Mouse (Mus musculus) liver, adult (tissue): ENCODE measurements around the gene Nol10.

Experiments
- GATA4 ChIP-seq: IDR thresholded peaks from 2 replicates; pipeline ENCODE4 v1.6.1; 2014; ENCODE audit warnings: mild to moderate bottlenecking, low read length; ENCODE audit not compliant: insufficient replicate concordance

Nol10 gene

GRCm38 (mm10) chr12:17347327-17348047 lies 771 bp upstream of the Nol10 start:
- TF ChIP-seq GATA4 = no peak

GRCm38 (mm10) chr12:17350106-17350505 lies 1.8 kb downstream of the Nol10 start:
- TF ChIP-seq GATA4 = no peak

GRCm38 (mm10) chr12:17356853-17357252 lies 8.6 kb downstream of the Nol10 start:
- TF ChIP-seq GATA4 = no peak

- TF ChIP-seq GATA4 = no peak
Observed at GRCm38 (mm10) chr12:17357795-17358194, 9.5 kb downstream of the Nol10 start.

GRCm38 (mm10) chr12:17358981-17359380 lies 10.7 kb downstream of the Nol10 start:
- TF ChIP-seq GATA4 = no peak

- TF ChIP-seq GATA4 = no peak
Observed at GRCm38 (mm10) chr12:17360104-17360503, 11.8 kb downstream of the Nol10 start.

GRCm38 (mm10) chr12:17360650-17361049 lies 12.4 kb downstream of the Nol10 start:
- no peak for TF ChIP-seq GATA4

- TF ChIP-seq GATA4 = no peak
Observed at GRCm38 (mm10) chr12:17362316-17362715, 14.1 kb downstream of the Nol10 start.

GRCm38 (mm10) chr12:17366981-17367380 lies 18.7 kb downstream of the Nol10 start:
- no peak for TF ChIP-seq GATA4

- no peak for TF ChIP-seq GATA4
Observed at GRCm38 (mm10) chr12:17369111-17369510, 20.9 kb downstream of the Nol10 start.

GRCm38 (mm10) chr12:17369551-17370325 lies 21.5 kb downstream of the Nol10 start:
- TF ChIP-seq GATA4 = no peak

- no peak for TF ChIP-seq GATA4
Observed at GRCm38 (mm10) chr12:17371589-17372235, 23.5 kb downstream of the Nol10 start.

- no peak for TF ChIP-seq GATA4
Observed at GRCm38 (mm10) chr12:17372696-17373095, 24.4 kb downstream of the Nol10 start.

- no peak for TF ChIP-seq GATA4
Observed at GRCm38 (mm10) chr12:17373470-17373975, 25.3 kb downstream of the Nol10 start.

GRCm38 (mm10) chr12:17375243-17375642 lies 27.0 kb downstream of the Nol10 start:
- TF ChIP-seq GATA4 = no peak

- TF ChIP-seq GATA4 = no peak
Observed at GRCm38 (mm10) chr12:17376521-17376920, 28.3 kb downstream of the Nol10 start.

GRCm38 (mm10) chr12:17380991-17381390 lies 32.7 kb downstream of the Nol10 start:
- TF ChIP-seq GATA4 = no peak
